Mouse (Mus musculus) embryonic fibroblast, embryonic 13.5 days (primary cell): ENCODE data around the gene Stag1.

ENCODE experiments used
- CTCF ChIP-seq: IDR thresholded peaks from 2 replicates; pipeline ENCODE4 v1.5.1; 2011; ENCODE audit warnings: mild to moderate bottlenecking, control low read depth, low read length, moderate library complexity, borderline replicate concordance; ENCODE audit not compliant: insufficient read depth
- POLR2A ChIP-seq: IDR thresholded peaks from 2 replicates; pipeline ENCODE4 v1.6.1; 2011; ENCODE audit warnings: low read depth, mild to moderate bottlenecking, control low read depth, low read length, moderate library complexity

- TF ChIP-seq CTCF (no peak), POLR2A (no peak)
These were observed 5.6 kb downstream of the Stag1 start for GRCm38 (mm10) chr9:100603156-100603555.
